Mouse (Mus musculus): ENCODE results near the gene Itprid1.

The Itprid1 gene

DNA sequence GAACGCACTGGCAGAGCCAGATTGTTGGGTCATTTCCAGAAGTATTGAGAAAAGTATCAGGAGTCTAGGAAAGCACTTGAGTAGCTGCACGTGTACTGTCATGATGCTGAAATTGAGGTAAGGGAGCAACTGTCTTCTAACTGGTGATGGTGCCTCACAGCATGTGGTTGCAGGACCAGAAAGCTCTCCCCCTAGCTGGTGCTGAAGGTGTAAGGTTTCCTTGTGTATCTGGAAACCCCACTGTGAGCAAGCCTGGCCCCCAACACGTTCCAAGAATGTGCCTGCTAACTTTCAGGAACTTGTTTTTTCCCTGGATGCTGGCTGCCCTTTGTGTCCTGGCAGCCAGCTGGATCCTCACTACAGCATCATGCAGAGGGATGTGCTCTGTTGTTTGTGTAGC, 44.2 kb downstream of the Itprid1 start:
- intact Hi-C loops (cut with DNase I) = no loop called here

DNA sequence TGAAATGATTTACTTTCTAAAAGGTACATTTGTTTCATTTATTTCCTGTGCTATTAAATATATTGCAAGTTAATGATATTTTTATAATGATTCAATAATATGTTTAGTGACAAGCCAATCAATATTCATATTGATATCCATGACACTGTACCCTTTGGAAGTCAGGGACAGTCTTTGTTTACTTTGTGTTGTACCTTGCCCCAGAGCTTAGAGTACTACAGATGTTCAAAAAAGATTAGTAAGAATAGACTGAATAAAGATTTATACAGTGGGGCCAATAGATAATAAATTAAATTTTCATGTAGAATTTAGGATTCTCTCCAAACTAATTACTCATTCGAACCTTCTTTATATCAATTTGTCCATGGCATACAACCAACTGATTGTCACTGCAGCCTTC, 50.9 kb downstream of the Itprid1 start:
- intact Hi-C loops (cut with DNase I) = no loop called here

DNA sequence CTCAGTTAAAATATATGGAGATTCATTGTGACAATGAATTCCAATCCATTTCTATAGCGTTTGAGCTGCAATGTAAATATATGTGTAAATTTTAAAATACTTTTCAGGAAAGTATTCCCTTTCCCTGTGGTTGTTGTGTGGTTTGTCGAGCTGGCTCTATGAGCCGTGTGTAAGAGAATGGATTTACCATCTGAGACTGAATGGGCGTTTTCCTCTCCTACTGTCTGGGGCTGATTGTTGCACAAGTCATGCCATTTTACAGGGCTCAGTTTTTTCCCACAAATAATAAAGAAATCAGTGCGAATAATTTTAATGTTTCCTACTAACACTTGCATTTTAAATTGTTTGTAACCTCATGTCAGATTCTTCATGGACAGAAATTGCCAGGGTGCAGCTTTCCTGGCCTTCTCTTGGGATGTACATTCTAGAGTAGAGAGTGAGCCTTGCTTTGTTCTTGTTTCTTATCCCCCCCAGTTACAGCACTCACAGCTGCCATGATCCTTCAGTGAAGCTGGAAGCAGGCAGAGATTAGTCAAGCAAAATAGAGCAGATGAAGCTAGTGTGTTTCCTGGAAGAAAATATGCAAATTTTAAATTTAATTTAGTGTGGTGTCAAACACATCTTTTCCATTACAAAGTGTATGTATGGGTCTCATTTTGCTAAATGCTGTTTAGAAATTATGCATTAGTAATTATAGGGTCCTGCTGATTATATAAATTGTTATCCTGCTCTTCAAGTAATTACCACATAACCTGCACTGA, 65.1 kb downstream of the Itprid1 start:
- intact Hi-C loops (cut with DNase I) = no loop called here

DNA sequence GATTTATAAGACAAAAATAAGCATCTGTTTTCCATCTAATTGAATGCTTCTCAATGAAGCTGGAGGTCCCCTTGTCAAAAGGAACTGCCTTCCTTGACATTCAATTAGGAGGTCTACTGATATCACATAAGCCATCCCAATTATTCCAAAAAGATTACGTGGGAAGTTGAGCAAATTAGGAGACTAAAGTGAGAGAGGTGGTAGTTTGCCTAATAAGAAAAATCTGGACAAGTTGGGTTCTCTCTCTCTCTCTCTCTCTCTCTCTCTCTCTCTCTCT, 65.6 kb downstream of the Itprid1 start:
- intact Hi-C loops (cut with DNase I) = no loop called here

GRCm38 (mm10) chr6:55919206-55919605, 82.5 kb downstream of the Itprid1 start:
- intact Hi-C loops (cut with DNase I) = no loop called here

DNA sequence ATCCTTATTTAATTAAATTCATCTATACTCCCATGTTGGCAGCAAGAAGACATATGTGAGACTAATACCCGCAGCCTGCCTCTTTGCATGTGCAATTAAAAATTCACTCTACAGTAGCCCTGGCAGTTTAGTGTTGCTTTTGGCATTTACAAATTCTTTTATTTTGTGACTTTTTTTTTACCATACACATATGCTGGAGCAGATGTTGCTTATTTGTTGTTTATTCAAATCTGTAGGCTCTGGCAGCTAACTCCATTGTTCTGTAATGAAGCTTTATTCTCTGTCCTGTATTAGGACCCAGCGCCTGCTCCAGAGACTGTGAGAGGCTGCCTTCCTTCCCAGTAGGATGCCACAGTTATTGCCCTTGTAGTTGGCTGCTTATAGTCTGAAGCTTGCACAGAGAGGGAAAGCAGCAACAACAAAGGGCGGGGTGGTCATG, 83.6 kb downstream of the Itprid1 start:
- intact Hi-C loops (cut with DNase I) = no loop called here

DNA sequence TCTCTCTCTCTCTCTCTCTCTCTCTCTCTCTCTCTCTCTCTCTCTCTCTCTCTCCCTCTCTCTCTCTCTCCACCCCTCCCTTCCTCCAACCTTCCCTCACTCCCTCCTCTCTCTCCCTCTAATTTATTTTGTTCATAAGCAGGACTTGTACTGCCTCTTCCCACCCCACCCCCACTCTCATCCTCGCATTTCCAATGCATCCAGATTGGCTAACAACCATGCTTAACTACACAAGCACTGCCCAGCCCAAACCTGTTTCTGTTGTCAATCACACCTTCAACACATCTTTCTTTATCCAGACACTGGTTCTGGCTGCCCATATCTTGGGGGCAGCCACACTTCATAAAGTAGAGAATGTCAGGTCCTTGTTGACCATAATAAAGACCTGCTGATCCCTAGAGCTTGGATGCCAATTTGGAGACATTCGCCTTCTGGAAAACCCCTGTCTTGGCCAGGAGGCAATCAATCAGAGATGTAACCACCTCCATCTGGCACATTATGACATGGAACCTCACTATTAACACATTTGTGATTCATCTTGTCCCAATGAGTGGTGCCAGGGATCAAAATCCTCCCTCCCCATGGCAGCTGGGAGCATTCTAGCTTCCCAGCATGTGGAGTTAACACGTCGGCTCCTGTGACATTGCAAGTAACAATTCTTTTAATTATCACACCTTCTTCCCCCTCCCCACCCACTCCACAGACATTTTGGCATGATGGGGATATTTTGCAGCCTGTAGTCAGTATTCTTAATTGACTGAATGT, 84.4 kb downstream of the Itprid1 start:
- intact Hi-C loops (cut with DNase I) = no loop called here

DNA sequence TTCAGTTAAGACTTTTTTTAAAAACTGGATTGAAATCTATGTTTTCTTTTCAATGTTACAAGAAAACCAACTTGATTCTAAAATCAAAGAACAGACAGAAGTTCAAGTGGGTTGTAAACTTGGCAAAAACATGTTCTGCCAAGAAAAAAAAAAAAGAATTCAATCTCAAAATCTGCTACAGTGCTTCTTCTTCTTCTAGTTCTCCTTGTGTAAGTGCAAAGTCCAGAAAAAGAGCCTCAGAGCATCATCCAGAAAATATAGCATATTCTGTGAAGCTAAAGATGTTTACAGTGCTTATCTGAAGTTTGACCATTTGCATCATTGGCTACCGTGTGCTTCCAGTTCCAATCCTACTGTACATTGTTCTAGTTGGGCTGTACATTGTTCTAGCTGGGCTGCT, 108.0 kb downstream of the Itprid1 start:
- intact Hi-C loops (cut with DNase I) = no loop called here

DNA sequence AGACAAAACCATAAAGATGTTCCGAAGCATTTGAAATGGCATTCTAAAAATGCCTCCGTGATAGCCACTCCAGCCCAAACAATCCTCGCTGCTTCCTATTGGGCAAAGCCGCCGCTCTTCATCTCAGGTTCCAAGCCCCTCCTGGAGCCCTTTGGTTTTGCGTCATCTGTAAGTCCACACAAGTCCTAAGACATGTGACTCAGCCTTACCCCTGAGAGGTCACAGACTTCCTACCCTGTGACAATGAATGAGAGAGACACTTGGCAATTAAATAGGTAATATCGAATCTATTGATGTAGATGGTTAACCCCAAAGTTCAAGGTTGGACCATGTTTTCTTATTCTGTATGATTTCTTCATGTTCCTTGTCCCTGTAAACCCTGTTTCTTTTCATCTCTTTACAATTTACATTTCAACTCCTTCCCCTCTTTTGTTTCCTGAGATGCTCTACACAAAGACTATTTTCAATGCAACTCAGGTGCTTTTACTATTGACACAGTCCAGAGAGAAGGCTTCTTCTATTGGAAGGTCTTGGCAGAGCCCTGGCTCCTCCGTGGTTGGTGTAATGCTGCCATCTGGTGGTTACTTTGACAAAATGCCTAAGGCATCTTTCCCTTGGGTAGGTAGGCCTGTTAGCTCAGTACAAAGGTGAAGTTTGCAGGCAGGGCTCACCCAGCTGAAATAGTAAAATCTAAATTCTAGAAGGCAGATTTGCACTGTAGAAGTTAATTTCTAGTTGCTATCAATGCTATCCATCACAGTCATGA, 113.8 kb downstream of the Itprid1 start:
- intact Hi-C loops (cut with DNase I) = loop anchor here (1.0 kb wide), 2 partner anchors 233 to 431 kb away; no protein-coding TSS in a partner anchor

GRCm38 (mm10) chr6:55972998-55973397, 136.3 kb downstream of the Itprid1 start:
- intact Hi-C loops (cut with DNase I) = no loop called here

DNA sequence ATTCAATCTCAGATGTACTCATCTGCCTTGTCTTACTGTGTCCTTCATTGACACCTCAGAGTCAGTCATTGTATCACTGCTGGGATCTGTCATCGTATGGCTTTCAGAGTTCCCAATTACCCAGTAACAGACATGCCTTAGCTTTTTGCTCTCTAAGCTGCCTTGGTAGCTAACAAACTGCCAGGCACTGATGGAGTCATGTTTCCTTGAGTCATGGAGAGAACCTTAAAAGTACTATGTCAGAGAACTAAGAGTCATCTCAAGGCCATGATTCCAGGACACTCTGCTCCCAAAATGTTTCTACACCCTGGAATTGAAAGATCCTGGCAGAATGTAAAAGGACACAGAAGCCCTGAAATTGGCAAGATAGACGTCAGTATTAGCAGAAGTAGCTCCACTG, 143.1 kb downstream of the Itprid1 start:
- intact Hi-C loops (cut with DNase I) = loop anchor here (5.0 kb wide), 1 partner anchor 68 kb away; no protein-coding TSS in a partner anchor

- intact Hi-C loops (cut with DNase I) = no loop called here
These were observed 172.0 kb downstream of the Itprid1 start for GRCm38 (mm10) chr6:56008711-56009110.

- intact Hi-C loops (cut with DNase I) = no loop called here
These were observed 175.7 kb downstream of the Itprid1 start for GRCm38 (mm10) chr6:56012384-56012783.

- intact Hi-C loops (cut with DNase I) = no loop called here
These were observed 180.7 kb downstream of the Itprid1 start, which contains the start of gene Ppp1r17 for GRCm38 (mm10) chr6:56017291-56017994. Gene Ppp1r17, plus strand, starts transcription at chr6:56017497.

- intact Hi-C loops (cut with DNase I) = no loop called here
These were observed 182.9 kb downstream of the Itprid1 start for GRCm38 (mm10) chr6:56019632-56020031.

DNA sequence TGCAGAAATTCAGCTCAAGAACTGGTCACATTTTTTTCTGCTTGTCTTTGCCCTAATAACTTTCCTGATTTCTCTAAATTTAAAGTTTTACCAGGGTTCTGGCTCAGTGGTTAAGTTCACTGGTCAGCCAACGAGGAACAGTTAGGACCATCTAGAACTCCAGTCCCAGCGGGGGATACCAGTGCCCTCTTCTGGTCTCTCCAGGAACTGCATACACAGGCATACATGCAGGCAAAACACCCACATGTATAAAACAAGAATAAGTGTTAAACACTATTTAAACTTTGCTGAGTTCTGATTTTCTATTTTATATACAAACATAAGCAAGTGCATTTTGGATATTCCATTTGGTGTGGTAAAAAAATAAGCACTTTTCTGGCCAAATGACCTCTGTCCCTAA, 188.8 kb downstream of the Itprid1 start:
- intact Hi-C loops (cut with DNase I) = no loop called here

GRCm38 (mm10) chr6:56027318-56027717, 190.6 kb downstream of the Itprid1 start:
- intact Hi-C loops (cut with DNase I) = no loop called here

DNA sequence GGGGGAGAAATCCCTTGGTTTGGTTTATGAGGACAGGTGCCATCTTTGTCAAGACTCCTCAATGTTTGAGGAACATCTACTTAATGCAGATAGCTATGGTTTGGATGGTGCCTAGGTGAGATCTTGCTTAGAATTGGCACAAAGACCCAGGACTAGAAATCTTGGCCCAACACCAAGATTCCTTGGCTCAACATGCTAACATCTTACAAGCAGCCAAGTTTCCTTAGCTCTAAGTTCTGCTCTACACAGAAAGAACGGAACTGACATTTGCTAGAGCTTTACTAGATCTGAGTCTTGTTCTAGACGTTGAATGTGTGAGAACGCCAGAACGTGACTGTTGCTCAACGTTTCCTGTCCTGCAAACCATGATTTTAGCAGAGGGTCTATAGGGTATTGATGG, 191.3 kb downstream of the Itprid1 start:
- intact Hi-C loops (cut with DNase I) = no loop called here
